Mouse (Mus musculus) mature B cell (primary cell): ENCODE results near the gene Zfp697.
"Not testable (repeated sequence)": the region's sequence is repeated elsewhere in the genome, so short reads cannot be mapped to it uniquely, and the experiment has no call there.

Source experiments
- in situ Hi-C: fragments of 300-500 bp; cut with MboI; formaldehyde crosslinking; loops from 2 replicates; pipeline ENCODE4 v1.14.3; 2019

Zfp697 gene

DNA sequence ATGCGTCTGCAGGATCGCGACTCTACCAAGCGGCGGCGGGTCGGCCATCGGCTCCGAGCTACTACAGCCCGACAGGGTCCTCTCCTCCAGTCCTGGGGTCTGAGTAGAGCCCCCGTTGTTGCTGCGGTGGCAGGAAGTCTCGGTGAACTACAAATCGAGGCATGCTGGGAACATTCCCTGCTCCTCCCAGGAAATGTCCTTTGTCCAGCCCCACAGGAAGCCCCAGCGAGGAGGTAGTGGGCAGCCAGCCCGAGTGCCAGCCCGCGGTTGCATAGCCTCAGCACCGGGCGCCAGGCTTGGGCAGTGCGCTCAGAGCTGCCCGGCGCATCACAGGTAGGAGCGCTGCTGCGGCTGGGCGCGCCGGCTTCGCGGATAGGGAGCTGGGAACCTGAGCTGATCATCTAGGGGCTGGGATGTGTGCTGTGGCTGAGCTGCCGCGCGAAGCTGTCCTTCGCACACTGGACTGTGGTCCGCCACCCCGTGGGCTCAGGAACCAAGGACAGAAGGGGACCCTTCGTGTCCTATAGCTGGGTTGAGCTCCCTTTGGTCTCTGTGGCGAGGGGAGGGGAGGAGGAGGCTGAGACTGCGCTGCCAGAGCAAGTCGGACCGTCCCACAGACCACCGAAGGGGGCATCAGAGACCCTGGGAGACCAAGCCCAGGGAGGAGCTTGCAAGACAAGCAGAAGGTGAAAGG is at the start of gene Zfp697:
TSS of gene Zfp697 (plus strand) at position 216 of the 694 bp plus-strand sequence.
- in situ Hi-C loops = no loop called here

DNA sequence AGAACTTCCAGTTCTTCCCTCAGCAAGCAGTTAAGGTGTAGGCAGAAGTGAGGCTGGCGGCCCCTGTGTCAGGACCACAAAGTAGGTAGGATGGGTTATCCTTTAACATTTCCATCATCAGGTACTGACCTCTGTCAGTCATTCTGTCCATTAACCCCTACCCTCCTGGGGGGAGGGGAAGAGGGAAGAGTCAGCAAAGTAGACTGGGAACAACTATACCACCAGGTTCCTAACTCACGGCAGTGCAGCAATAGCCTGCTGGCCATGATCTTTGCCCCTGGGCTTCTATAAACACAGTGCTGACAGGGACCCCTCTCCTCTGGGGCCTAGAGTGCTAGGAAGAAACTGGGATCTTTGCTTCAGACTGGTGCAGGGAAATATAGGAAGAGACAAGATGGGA is 48.3 kb upstream of the Zfp697 start:
- in situ Hi-C loops = no loop called here

DNA sequence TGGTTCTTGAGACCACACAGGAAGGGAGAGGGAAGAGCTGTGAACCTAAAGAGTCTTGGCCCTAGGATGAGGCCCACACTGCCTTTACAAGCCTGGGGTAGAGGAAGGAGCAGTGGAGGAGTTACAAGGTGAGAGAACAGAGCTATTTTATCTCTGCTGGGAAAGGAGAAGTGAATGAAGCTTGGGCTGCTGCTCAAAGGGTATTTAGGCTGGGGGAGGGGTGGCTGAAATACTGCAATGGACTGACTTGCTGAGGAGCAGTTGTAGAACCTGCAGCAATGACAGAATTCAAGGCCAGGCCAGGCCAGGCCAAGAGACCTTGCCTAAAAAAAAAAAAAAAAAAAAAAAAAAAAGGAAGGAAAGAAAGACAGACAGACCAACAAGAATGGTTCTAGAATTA is 46.9 kb upstream of the Zfp697 start:
- in situ Hi-C loops = no loop called here

DNA sequence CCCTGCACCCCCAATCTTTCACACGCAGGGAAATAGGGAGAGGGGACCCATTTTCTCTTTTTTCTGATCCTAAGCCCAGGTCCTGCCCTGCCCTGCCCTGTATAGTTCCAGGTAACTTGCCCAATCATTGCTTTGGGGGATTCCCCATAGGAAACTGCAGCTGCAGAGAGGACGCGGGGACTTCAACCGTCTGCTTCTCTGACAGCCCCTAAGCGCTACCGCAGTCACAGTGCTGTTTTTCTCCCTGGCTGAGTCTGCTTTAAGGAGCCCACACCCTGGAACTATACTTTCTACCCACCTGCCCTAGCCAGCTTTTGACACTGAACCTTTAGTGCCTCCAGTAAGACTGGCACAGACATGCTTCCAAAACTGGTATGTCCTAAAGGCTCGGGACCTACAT is 46.4 kb upstream of the Zfp697 start:
- in situ Hi-C loops = no loop called here

DNA sequence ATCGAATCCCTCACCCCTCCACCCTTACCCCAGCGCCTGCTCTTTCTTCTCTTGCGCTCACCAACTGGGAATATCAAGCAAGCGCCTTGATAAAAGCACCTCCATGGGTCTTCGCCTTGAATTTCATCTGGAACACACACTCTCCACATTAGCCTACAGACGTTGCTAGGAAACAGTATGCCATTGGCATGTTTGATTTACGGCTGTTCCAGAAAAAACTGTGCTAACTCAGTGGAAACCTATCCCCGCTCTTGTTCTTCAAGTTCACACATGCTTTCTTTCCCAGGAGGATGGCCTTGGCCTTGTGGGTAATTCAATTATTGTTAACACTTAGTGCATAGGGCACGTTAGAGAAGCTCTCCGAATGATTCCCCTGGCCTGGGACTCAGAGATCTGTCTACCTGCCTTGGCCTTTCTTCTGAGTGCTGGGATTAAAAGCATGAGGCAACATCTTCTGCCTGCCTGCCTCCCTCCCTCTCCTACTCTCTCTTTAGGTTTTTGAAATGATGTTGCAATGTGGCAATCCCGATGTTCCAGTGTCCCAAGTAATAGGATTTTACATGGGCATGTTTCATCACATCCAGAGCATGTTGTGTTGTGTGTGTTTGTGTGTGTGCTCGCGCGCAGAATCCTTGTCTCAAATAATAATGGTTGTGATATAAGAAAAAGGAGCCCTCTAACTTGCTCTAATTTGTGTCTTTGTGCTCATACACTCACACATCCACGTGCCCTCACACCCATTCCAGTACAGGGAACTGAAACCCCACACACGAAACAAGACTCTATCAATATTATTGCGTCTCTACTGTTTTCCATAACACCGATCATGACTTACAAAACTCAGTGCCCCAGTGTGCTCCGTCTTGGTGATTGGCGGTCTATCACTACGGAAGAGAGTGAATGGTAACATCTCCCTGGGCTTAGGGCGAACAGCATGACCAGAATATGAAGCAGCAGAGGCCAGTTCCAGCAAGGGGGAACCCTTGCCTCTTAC is 45.3 kb upstream of the Zfp697 start:
- in situ Hi-C loops = no loop called here

DNA sequence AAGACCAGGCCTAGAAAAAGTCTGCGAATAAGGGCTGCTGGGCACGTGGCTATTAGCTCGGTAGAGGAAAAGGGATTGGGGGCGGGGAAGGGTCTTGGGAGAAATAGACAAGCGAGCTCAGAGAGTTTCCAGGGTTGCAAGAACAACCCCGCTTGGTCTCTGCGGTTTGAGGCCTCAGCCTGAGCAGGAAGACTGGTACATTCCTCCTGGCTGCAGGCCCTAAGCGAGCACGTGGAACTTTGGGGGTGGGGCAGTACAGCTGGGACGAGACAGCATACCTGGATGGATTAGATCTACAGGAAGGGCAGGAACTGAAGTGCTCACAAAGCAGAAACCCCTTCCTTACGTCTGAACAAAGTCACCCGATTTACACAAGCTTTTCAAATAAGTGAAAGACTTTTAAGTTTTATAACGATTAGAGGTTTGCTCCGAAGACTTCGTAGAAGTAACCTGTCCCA is 43.6 kb upstream of the Zfp697 start:
- in situ Hi-C loops = no loop called here

DNA sequence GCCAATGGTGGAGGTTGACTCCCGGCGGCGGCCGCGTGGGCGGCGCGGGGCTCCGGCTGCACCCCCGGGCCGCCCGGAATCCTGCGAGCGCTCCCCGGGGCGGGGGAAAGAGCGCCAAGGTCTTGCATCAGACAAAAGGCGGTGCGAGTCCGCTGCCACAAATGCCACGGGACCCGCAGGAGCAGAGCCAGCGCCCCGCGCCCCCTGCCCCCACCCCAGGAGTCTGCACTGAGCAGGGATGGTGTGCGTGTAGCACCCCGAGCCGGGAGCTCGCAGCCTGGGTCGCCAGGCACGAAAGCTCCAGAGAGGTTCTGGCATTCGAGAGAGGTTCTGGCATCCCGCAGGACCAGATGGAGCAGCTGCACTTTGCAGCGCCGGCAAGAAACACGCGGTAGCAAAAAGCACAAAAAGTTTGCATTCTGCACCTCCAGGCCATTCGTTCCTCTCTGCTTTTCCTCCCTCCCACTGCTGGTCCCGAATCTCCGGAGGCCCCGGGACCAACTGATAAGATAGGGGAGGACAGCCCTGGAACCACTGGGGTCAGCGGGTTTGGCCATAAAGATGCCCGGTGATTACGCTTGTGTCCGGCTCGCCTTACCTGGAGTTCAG is 43.1 kb upstream of the Zfp697 start:
- in situ Hi-C loops = no loop called here

DNA sequence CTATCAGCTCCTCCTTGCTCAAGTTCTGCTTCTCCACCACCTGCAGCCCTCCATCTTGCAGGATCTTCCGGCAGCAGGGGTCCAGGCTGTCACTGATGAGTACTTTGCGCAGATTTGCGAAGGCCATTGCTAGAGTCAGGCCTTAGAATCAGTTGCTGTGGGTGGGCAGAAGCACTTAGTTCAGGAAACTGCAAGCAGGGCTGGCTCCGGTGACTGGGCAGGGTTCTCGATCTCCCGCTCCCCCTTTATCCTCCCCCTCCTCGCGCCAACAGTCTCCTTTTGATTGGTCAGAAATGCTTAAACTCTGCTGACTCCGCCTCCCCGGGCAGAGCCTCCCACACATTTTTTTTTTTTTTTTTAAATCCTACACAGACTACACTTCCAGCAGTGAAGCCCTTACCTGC is 42.6 kb upstream of the Zfp697 start, which contains the start of gene Phgdh:
TSS of gene Phgdh (minus strand) at position 285 of the 404 bp plus-strand sequence.
- in situ Hi-C loops = not testable (repeated sequence)

DNA sequence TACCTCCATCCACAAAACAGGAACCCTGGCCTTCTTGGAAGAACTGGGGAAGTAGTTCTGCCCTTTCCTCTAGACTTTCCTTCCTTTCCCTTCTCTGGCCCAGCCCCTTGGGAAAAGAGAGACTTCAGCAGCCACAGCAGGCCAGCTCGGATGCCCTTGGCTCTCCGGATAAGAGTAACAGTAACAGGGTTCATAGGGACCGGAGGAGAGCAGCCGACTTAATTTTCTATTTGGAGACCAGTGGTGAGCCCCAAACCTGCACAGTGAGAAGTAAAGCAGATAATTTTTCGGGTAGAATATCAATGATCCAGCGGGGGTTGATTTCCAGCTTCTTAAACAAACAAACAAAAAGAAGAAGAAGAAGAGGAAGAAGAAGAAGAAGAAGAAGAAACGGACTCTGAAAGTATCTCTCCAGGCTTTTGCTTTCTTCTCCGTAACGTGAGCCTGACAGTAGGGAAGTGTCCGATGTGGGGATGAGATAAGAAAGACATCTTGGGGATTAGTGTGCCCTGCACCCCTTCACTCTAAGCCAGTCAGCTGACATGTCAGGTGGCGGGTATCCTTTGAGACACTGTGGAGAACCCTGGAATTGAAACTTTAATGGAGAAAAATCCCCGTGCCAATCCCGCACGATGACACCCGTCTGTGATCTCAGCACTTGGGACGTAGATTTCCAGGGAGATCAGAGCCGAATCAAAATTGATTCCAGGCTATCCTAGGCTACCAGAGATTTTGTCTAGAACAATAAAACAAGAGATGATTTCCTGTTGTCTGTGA is 41.3 kb upstream of the Zfp697 start:
- in situ Hi-C loops = no loop called here

DNA sequence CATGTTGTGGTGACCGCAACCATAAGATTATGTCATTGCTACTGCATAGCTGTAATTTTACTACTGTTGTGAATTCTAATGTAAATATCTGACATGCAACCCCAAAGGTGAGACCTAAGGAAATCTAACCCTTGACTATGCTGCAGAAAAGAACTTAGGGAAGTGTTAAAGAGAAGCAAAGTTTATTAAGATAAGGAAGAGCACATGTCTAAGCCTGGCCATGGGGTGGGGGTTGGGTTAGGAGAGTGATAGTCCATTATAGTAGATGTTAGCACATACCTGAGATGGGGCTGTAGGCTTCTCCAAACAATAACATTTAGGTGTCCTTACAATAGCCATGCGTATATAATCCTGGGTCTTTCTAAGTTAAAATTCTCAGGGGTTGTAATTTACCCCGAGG is 39.0 kb upstream of the Zfp697 start:
- in situ Hi-C loops = no loop called here

DNA sequence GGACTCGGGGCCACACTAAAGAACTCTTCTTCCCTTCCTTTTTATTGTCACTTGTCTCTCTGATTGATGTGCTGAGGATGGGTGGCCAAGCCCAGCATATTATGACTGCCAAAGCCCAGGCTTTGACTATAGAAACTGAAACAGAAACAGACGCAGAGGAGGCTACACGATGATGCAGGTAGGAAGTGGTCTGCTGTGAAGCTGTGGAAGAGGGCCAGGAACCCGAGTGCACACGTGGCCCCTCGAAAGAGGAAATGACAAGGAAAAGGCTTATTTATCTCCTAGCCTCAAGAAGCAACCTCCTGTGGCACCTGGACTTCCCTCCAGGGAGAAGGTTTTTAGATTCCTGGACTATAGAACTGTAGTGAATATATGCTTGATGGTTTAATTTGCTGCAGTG is 34.2 kb upstream of the Zfp697 start:
- in situ Hi-C loops = no loop called here

DNA sequence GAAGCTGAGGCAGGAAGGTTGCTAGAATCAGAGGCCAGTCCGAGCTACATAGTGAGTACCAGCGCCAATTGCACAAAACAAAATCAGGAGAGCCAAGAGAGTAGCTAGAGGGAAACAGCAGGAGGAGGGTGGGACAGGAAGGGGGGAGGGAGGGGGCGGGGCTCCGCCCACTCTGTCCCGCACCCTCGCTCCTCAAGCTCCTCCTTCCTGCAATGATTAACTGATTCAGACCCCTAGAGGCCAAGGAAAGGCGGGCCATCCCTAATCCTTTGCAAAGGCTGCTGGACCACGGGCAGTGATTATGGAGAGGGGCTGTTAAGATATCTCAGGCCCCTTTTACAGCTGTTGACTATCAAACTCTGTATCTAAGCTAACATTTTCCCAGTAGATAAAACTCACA is 33.6 kb upstream of the Zfp697 start:
- in situ Hi-C loops = no loop called here

DNA sequence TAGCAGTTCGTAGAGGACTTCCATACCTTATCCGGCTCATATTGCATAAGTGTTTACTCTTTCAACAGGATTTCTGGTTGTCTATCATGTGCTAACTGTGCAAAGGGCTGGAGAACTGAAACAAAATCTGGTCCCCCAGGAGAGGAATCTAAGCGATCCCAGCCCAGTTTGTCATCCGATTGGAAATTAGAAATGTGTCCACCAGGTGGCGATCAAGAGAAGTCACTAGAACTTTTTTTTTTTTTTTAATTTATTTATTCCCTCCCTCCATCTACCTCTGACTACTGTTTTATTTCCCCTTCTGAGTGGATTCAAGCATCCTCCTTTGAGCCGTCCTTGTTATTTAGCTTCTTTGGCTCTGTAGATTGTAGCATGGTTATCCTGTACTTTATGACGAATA is 28.4 kb upstream of the Zfp697 start:
- in situ Hi-C loops = no loop called here

DNA sequence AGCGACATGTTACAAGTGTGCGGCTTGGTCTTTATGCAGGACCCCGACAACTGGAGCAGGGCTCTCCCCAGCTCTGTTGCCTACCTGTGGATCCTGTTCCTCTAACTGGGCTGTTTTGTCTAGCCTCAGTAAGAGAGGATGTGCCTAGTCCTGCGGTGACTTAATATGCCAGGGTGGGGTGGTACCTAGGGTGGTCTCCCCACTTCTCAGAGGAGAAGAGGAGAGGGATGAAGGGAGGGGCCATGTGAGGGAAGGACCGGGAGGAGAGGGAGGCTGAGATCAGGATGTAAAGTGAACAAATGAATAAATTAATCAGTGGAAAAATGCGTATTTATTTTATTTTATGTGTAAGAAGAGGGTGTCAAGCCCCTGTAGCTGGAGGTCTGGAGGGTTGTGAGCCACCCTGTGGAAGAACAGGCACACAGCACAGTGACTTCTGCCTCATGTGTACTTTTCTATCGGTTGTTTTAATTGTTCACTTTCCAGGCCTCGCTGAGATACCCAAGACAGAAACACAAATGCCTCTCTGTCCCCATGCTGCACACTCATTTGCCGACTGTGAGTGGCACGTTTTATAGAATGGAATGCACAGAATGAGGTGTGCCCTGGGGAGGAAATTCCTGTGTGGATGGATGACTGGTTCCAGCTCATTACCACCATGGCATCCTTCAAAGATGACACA is 26.8 kb upstream of the Zfp697 start:
- in situ Hi-C loops = no loop called here

DNA sequence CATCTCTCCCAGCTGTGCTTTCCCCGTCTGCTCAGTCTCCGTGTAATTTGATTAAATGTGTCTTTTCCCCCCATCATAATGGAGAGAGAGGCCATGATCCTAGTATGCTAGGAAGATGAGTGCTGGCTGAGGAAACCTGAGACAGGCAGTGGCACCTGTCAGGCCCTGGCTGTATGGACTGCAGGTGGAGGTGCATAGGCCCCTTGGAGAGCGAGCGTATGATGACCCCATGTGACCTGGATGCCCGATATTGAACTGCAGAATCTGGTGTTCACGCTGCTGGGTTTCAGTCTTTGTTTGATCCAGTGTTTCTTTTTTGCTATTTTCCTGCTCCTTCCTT is 26.3 kb upstream of the Zfp697 start:
- in situ Hi-C loops = no loop called here

DNA sequence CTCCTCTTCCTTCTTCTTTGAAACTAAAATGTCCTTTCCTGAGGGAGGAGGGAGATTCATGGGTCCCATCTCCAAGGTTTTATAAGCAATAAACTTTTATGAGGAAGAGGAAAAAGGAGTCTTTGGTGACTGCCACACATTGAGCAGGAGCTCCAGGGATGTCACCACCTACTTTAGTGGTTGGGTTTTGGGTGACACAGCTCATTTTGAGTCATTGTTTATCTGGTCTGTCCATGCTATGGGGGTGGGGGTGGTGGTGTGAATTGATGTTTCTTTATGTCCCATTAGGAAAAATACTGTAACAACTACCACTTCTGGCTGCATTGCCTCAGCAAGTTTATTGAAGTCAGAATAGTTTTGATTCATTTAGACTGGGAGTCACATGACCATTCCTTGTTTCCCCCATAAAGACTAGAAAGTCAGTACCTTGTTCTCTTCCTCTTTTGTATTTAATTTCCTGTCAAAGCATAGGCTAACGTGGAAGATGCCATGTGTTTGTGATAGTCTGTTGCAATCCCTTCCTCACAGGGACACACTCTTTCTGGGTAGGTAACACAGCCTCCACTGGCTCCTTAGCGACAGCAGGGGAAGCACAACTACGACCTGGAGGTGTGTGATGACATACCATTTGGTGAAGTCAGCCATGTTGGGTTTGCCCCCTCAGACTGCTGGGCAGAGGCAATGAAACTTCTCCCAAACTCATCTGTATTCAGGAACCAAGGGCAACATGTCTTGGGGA is 25.5 kb upstream of the Zfp697 start:
- in situ Hi-C loops = no loop called here

DNA sequence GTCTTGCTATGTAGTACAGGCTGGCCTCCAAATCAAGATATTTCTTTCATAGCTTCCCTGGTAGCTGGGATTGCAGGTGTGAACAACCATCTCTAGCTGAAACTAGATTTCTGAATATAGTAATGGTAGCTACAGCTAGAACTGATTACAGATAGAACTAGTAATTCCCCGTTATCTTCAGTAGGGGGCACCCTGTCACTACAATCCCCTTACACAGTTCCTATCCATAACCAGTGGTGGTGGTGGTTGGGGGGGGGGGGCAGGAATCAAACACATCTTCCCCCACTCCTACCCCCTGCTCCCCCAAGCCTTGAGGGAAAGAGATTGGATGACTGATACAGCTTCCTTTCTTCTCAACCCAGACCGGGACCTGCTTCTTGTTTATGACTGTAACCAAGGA is 19.5 kb upstream of the Zfp697 start:
- in situ Hi-C loops = no loop called here

DNA sequence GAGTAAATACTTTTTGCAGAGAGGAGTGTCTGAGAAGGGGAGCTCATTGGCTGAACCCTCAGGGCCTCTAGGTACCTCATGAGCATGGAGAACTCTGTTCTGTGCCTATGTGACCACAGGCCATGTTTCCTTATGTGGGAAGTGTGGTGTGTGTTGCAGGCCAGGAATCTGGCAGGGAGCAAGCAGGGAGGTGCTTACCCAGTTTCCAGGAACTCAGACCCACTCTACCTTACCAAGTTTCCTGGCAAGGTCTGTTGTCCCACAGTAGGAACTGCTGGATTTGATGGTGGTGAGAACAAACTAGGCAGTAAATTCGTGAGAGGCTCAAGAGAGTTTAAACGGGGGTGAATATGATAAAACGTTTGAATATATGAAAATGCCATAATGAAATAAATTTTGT is 16.2 kb upstream of the Zfp697 start:
- in situ Hi-C loops = no loop called here

DNA sequence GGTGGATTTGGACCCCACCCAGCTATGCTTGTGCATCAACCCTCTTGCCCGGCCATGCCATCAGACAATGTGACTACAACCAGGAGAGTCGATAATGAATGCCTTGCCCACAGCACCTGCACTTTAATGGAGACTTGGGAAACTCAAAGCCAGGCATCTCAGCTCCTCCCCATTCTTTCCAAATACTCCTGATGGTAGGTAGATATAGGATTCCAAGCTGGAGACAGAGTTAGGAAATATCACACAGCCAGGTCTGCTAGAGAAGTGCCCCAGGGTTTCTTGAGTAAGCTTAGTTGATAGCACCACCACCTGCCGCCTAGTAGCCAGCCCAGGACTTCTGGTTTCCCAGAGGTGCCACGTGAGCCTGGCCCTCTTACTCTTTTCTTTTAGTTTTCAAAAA is 15.4 kb upstream of the Zfp697 start:
- in situ Hi-C loops = no loop called here

DNA sequence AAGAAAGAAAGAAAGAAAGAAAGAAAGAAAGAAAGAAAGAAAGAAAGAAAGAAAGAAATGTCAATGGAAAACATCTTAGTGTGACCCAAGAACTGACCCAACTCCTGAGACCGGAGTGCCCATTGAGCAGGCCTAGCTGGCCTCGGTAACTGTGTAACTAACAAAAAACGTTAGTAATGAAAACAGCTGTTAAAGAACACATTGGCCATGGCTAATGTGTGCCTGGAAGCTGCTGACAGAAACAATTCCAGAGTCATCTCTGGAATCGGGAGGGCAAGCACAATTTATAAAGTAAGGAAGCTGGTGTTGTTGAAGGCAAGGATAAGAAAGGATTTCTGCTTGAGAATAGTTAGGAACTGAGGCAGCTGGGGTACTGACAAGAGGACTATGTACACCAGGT is 14.0 kb upstream of the Zfp697 start:
- in situ Hi-C loops = no loop called here

DNA sequence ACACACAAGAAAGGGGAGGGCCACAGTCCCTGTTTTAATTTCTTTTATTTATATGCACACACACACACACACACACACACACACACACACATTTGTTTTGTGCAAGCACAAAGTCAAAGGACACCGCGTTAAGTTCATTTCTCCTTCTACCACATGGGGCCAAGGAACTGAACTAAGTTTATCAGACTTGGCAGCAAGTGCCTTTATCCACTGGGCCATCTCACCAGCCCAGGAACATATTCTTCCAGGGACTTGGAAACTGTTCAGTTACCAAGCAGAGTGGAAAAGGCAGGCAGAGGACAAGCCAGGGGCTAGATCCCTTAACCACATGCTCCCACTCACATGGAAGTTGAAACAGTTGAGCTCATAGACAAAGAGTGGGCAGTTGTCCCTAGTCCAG is 13.5 kb upstream of the Zfp697 start:
- in situ Hi-C loops = no loop called here
